Mouse (Mus musculus) kidney, adult 11 months (tissue): ENCODE measurements around the gene Tnfaip1.
"Not testable (repeated sequence)": the region's sequence is repeated elsewhere in the genome, so short reads cannot be mapped to it uniquely, and the experiment has no call there.

Experiments
- DNase-seq: peaks from one replicate; pipeline ENCODE4 v3.0.0; 2022

Tnfaip1 gene

DNA sequence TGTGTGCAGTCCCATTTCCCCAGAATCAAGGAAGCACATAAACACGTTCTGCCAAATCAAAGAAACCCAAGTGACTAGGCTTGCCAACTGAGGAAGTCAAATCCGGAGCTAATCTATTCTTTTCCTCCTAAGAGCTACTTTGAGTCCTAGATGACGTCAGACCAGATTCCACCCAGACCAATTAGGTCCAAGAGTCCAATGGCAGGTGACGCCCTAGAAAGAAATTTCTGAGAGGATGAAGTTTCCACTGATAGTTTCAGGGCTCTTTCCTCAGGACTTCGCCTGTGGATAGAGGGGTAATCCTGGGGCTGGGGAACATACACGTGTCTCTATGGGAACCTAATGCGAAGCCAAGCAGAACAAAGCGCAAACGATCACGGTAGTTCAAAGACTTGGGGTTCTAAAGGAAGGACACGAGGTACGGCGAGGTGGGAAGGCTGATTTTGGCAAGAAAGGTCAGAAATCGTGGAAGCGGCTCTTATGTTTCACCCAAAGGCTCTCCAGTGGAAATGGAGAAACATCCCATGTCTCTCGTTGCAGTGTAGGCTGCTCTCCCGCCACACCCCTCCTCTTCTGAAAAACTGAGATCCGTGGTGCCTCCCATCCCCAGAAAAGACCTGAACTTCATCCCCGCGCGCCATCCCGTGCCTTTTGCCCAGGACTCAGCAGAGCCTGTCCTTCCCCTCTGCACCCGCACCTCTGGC is 604 bp downstream of the Tnfaip1 start:
- peak; percentile 72 for DNase-seq

DNA sequence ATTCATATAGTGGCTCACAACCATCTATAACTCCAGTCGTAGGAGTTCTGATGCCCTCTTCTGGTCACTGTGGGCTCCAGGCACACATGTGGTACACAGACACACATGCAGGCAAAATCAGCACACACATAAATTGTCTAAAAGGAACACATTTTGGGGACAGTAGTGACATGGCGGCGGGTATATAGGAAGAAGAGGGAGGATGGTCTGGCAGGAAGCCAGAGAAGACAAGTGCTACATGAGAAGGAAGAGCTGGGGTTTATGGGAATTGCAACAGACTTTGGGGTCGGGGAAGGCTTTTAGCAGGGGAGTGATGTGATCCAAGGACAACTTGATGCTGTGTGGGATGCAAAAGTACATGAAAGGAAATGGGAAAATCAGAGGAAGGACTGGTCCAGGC is 1.6 kb downstream of the Tnfaip1 start:
- no peak for DNase-seq

DNA sequence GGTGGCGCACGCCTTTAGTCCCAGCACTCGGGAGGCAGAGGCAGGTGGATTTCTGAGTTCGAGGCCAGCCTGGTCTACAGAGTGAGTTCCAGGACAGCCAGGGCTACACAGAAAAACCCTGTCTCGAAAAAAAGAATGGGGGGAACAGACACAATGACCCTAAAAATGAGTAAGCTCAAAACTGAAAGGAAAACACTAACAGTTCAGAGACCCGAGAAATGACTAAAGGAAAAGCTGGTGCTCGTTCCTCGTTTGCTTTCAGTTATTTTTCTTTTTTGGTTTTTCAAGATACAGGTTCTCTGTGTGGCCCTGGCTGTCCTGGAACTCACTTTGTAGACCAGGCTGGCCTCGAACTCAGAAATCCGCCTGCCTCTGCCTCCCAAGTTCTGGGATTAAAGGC is 4.6 kb downstream of the Tnfaip1 start:
- DNase-seq, result not testable (repeated sequence)

DNA sequence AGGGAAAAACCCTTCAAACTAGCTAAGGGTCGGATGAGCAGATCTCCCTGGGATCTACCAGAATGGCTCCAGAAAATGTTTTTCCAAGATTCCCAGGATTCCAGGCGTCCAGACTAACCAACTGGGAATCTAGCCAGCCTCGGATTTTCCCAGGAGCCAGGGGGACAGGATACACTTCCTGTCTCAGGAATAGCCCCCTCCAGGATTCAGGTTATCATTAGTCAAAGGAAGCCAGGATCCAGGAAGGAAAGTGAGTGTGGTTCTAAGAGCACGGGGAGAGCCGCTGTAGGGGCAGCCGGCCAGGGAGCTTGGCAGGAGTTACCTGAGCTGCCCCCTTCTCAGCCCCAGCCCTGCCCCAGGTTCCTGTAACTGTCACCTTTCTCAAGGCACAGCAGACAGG is 5.1 kb downstream of the Tnfaip1 start:
- DNase-seq, result peak; percentile 64

DNA sequence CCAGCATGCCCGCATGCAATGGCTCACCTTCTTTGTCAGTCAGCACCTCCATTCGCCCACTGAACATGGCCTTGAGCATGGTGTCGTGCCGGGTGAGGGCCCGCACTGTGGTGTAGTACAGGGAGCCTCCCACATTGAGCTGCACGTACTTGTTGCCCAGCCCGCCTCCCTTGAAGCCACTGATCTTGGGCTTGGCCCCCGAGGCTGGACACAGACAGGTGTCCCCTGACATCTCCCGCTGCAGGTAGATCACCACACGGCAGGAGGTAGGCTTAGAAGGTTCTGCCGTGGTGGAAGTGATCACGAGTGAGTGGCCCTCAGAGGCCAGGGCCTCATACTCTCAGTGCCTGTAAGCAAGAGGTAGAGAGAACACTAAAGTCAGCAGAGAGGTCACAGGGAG is 6.1 kb downstream of the Tnfaip1 start:
- DNase-seq, result no peak

DNA sequence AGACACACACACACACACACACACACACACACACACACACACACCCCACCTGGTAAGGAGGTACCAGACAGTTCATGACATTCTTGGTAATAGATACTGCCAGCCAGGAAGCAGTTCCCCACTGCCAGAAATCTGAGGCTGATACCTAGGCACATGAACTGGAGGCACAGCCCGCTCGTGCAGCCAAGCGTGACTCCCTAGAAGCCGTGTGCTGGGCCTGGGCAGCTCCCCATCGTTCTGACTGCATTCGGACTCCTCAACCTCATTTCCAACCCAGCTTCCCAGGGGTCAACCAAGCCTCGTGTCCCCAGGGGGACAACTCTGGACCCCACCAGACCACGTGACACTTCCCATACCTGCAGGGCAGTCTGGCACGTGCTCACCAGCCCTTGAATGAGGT is 7.4 kb downstream of the Tnfaip1 start:
- no peak for DNase-seq

DNA sequence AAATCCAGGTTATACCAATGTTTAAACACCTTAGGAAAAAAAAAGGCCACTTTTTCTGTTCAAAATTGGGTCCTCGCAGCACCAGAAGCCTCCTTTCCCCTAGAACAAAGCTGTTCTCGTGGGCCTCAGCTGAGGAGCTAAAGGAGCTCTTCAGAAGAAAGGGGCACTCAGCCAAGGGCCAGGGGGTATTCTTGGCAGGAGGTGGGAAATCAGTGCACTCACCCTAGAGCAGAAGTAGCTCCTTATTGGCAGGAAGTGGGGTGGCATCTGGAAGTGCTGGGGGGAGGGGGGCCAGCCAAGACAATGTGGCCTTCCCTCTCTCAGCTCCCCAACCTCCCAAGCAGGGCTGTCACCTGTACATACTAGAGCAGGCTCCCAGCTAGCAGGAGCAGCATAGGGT is 11.3 kb downstream of the Tnfaip1 start:
- no peak for DNase-seq

DNA sequence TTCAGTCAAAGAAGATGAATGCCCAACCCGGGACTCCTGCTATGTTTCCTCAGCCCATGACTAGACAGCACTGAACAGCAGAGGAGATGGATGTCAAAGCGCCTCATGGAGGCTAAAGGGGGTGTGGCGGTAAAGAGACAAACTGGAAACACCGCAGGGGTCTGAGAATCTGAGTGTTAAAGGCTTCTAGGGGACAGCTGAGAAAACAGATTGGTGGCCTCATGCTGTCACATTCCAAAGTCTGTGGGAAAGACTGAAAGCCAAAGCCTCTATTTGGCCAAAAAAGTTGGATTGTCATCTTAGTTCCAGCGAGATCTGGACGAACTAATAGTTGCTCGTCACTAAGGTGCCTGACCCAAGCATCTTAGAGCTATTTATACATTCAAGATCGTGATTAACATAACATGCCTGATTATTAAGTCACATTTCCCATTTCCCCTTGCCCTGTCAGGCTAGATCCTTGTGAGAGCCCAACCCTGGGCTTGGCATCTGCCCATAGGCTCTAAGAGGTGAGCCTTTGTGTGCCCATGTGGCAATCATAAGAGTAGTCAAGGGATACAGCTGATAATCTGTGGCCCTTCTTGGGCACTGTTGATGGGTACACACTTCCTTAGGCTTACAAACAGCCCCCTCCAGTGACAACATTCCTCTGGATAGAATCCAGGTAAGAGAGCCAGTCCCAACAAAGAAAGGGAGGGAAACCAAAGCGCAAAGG is 12.7 kb downstream of the Tnfaip1 start:
- no peak for DNase-seq

DNA sequence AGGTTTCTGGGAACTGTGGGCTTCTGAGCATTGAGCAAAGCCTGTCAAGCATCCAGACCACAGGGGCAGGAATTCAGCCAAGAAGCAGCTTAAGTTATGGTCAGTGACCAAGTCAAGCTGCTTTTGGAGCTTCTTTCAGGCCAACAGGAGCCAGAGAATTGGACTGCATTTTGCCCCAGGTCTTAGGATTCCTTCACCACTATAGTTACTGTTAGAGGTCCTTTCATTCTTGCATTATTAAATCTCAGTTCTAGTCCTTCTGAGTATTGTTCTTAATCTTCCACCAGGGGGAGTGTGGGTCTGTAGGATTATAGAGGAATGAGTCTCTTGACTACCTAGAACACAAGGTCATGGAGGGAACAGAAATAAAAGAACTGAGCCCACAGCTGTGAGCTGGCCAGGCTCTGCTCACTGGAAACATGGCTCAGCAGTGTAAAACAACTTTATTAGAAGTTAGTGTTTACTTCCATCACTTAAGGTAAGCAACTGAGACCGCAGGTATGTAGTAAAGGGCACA is 13.6 kb downstream of the Tnfaip1 start:
- peak; percentile 62 for DNase-seq

DNA sequence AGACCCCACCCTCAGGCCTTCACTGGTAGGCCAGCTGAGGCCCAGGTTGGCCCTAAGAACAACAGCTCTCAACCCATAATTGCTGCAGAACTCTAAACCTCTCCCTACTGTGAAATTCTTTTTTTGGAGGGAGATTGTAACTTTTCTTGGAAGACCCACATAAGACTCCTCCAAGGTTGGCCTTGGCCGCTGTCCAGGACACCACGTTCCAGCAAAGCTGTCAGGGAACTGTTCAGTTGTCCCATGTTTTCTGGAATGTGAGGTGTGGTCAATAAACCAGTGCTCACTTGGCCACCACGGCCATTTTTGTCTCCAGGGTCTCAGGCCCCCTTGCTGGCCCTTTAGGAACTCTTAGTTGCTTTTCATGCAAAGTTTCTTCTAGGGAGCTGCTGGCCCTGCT is 14.3 kb downstream of the Tnfaip1 start:
- DNase-seq, result no peak

DNA sequence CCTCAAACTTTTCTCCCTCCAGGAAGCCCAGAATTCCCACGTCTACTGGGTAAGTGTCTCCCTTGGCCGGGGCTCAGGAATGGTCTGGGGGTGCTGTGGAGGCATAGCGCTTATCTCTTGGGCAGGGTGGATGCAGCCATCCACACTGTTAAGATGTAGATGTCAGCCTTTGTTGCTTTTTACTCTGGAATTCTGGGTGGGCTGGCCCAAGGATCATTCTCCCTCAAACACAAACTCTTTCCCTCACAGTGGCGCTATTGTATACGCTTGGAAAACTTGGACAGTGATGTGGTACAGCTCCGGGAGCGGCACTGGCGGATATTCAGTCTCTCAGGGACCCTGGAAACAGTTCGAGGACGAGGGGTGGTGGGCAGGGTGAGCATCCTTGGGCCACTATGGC is 17.2 kb downstream of the Tnfaip1 start:
- DNase-seq, result no peak

DNA sequence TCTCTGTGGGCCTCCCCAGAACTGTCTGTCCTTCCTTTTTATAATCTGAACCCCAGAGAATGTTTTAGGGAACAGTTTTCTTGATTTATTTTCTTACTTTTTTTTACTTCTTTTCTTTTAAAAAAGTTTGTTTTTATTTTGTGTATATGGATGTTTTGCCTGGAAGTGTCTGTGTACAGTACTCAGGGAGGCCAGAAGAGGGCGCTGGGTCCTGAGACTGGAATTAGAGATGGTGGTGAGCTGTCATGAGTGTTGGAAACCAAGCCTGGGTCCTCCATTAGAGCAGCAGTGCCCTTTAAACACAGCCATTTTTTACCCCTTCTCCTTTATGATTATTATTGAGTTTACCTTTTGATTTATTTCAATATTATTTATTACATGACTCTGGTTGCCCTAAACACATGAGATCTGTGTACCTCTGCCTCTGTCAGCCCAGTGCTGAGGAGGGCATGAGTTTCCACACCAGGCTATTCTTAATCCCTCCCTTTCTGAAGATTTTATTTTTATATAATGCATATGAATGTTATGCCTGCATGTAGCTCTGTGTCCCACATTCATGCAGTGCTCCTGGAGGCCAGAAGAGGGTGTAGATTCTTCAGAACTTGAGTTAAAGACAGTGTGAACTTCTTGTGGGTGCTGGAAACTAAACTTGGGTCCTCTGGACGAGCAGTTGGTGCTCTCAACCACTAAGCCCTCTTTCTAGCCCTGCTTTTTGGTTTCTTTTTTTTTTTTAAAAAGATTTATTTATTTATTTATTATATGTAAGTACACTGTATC is 20.4 kb downstream of the Tnfaip1 start:
- no peak for DNase-seq

DNA sequence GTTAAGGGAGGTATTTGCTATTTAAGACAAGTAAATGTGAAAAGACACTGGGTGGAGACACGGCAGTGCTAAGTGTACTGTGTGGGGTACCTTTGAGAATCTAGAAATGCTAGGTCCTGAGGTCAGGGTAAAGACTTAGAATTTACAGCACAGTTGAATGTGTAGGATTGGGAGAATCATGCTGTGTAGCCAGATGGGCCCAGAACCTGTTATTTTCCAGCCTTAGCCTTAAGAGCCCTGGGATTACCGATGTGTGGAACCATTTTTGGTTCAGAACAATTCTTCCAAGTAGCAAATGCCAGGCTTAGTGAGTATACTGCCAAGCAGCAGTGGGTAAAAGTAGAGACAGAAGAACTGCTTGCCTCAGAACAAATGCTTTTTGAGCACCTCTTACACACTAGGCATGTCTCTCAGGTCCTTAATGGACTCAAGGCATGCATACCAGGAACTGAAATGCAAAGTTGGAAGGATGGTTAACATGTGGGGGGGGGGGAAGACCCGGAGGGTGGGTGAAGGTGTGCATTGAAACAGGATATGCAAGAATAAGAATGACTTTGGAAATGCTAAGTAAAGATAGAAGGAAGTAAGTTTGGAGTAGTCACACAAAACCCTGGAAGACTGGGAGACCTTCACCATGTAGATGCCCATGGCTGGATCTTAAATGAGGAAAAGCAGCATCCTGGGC is 22.9 kb downstream of the Tnfaip1 start:
- DNase-seq, result no peak

DNA sequence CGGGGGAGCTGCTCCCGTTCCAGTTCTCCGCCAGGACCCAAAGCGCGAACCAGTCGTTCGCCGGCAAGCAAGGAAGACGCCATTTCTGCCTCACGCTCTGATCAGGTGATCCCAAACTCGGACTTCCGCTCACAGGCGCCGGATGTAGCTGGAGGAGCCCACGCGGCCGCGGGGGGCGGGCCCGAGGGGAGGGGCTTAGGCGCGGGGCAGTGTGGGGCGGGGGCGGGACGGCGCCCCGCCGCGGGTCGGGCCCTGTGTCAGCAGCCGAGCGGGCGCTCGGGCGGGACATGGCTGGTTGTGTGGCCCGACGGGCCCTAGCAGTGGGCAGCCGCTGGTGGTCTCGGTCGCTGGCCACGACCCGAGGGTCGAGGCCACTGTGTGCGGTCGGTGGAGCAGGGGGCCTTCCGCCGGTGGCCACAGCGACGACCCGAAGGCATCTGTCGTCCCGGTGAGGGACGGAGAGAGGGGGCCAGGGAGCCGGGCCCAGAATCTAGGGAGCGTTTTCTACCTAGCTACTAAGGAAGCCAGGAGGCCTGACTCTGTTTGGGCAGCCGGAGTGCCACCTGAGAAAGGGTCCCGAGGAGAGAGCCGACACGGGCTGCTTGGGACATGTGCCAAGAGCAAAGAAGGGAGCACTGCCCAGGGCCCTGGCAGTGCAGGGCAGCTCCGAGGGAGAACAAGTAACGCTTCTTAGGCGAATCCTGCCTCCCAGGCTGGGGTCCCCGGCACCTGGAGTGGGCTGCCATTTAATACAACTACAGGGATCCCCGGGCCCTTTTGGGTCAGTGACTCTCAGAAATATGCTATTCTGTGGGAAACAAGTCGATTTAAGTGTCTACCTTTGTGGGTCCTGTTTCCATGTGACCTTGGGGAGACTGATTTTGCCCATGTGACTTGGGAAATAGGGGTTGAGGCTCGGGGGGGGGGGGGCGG is 23.8 kb downstream of the Tnfaip1 start, which contains the start of the genes Tmem199 and Poldip2:
Tmem199 (minus strand) TSS at position 148 of the 933 bp plus-strand sequence.
Poldip2 (plus strand) TSS at position 169 of the 933 bp plus-strand sequence.
- DNase-seq, result peak; percentile 87

DNA sequence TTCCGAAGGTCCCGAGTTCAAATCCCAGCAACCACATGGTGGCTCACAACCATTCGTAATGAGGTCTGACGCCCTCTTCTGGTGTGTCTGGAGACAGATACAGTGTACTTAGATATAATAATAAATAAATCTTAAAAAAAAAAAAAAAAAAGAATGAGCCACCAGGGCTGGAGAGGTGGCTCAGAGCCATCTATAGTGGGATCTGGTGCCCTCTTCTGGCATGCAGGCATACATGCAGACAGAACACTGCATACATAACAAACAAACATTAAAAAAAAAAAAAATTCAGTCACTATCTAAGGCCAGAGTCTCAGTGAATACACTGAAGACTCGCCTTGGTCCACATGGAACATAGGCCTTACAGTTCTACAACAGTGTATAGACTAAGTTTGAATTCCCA is 27.0 kb downstream of the Tnfaip1 start:
- no peak for DNase-seq

DNA sequence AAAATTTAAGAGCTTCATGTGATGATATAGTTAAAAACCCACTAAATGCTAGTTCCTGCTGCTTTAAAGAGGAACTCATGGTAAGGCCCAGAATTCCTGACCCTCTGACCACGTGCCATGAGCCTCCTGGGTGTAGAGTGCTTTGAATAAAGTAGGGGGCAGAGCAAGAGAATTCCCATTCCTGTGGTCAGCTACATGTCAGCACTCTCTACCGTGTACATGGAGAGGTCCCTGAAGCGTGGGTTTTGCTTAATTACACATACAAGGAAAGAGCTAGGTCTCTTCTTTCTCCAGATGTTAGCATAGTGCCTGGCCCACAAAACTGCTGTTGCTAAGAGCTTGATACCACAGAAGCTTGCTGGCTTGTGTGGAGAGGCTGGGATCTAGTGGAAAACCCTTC is 30.7 kb downstream of the Tnfaip1 start:
- no peak for DNase-seq

DNA sequence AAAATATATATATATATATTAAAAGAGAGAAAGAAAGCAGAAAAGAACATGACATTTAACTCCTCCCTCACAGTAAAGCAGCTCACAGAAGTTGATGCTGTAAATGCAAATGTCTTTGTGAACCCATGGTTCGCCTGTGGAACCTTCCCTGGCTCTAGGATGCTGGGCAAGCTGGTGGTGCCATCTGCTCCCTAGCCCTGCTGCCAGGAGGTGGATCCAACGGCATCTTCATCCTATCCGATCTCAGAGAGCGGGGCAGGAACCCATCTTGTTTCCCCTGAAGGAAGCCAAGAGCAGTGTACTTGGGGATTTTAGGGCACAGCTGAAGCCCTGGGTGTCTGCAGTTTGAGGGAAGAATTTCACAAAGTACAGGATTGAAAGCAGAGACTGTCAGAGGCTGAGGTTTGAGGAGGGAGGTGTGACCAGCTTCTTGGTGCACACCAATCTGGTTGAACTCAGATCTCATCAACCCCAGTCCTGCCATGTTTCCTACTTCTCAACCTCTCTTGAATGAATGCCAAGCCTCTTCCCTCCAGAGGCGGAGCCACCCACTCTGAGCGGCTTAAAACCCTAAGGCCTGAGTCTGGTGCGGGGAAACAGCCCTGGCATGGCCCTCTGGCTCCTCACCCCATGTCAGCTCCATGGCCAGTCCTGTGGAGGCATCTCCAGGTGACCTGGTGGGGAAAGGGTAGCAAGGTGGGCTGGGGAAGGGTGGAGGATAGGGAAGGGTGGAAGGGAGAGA is 33.1 kb downstream of the Tnfaip1 start, which contains the start of gene Sebox:
Sebox (plus strand) TSS at position 539 of the 742 bp plus-strand sequence.
- DNase-seq, result no peak

DNA sequence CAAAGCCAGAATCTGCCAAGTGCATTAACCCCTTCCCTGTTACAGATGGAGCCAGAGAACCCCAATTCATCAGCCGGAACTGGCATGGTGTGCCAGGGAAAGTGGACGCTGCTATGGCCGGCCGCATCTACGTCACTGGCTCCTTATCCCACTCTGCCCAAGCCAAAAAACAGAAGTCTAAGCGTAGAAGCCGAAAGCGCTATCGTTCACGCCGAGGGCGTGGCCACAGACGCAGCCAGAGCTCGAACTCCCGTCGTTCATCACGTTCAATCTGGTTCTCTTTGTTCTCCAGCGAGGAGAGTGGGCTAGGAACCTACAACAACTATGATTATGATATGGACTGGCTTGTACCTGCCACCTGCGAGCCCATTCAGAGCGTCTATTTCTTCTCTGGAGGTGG is 34.6 kb downstream of the Tnfaip1 start:
- DNase-seq, result no peak

DNA sequence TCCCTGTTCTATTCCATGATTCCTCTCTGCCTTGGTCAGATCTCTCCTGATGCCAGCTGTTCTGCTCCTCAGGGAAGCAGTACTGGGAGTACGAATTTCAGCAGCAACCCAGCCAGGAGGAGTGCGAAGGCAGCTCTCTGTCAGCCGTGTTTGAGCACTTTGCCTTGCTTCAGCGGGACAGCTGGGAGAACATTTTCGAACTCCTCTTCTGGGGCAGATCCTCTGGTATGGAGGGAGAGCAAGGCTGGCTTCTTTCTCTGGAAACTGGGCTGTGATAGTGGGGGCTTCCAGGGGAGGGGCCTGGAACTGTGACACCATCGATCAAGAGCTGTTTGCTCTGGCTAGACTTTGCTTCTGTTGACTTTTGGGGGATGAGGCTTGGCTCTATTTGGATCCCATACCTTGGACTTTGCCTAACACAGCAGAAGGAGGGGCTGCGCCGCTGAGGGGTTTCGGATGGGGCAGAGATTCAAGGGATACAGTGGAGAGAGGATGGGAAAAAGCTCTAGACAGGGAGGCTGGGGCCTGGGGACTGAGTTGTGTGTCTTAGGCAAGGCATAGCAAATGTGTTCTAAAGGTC is 35.4 kb downstream of the Tnfaip1 start:
- DNase-seq, result no peak

DNA sequence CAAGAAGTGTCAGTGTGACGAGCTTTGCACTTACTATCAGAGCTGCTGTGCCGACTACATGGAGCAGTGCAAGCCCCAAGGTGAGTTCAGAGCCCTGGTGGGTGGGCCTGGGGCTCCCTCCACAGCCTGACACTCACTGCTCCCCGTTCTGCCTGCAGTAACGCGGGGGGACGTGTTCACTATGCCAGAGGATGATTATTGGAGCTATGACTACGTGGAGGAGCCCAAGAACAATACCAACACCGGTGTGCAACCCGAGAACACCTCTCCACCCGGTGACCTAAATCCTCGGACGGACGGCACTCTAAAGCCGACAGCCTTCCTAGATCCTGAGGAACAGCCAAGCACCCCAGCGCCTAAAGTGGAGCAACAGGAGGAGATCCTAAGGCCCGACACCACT is 36.6 kb downstream of the Tnfaip1 start:
- DNase-seq, result no peak

DNA sequence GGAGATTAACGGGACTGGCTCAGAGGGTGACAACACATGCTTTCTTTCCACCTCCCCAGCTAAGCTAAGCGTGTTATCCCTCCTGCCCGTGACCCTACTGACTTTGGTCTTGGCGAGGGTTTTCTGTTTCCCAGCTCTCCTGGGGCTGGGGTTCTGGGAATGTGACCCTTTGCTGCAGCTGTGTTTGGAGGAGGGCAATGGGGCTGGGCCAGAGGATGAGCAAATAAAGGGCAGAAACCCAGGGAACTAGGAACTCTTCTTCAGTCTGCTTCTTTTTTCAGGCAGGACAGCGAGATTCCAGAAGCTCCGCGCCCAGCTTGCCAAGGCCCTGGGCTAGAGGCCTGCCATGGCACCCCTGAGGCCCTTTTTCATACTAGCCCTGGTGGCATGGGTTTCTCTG is 37.1 kb downstream of the Tnfaip1 start, which contains the start of gene Vtn:
Vtn (plus strand) TSS at position 88 of the 400 bp plus-strand sequence.
- no peak for DNase-seq
